Mouse (Mus musculus) forebrain, embryonic 13.5 days (tissue): ENCODE measurements around the gene Terb1. TPM values are rescaled to one million over a fixed set of nuclear protein-coding genes. Genes with fewer than 3 reads are reported as not detected.
A peak's percentile ranks its signal among the peaks of the same experiment; 100 is the strongest.

Experiments used
- ATAC-seq: fragments of 200-750 bp; cut with Nextera tagmentation; 2 replicates; pipeline ENCODE4 v1.8.0; 2017
- H3K27ac ChIP-seq: fragments of 300-500 bp; sonication (generic); 2 replicates; pipeline ENCODE4 v1.5.1; 2015; ENCODE audit warnings: inconsistent platforms, mild to moderate bottlenecking, moderate library complexity
- H3K27me3 ChIP-seq: fragments of 300-500 bp; sonication (generic); 2 replicates; pipeline ENCODE4 v1.6.1; 2015; ENCODE audit warnings: mild to moderate bottlenecking, inconsistent platforms
- H3K36me3 ChIP-seq: fragments of 300-500 bp; sonication (generic); 2 replicates; pipeline ENCODE4 v1.6.1; 2015; ENCODE audit warnings: mild to moderate bottlenecking, inconsistent platforms; ENCODE audit not compliant: poor library complexity, severe bottlenecking
- H3K4me1 ChIP-seq: fragments of 300-500 bp; sonication (generic); 2 replicates; pipeline ENCODE4 v1.6.1; 2015; ENCODE audit warnings: inconsistent platforms
- H3K4me2 ChIP-seq: fragments of 300-500 bp; sonication (generic); 2 replicates; pipeline ENCODE4 v1.6.1; 2015; ENCODE audit warnings: inconsistent platforms, mild to moderate bottlenecking, moderate library complexity
- H3K4me3 ChIP-seq: fragments of 300-500 bp; sonication (generic); 2 replicates; pipeline ENCODE4 v1.5.1; 2015; ENCODE audit warnings: mild to moderate bottlenecking, inconsistent platforms
- H3K9ac ChIP-seq: fragments of 300-500 bp; sonication (generic); 2 replicates; pipeline ENCODE4 v1.6.1; 2015; ENCODE audit warnings: mild to moderate bottlenecking, inconsistent platforms
- H3K9me3 ChIP-seq: fragments of 300-500 bp; sonication (generic); replicated peaks from 2 replicates; pipeline ENCODE4 v1.6.1; 2016; ENCODE audit warnings: inconsistent platforms
- WGBS: fragments of 180-500 bp; shearing (Covaris S2); methylation state at CpG from one replicate; pipeline ENCODE4 v1.1.7; 2015; 5-methylcytosine and 5-hydroxymethylcytosine counted together
- polyA plus RNA-seq: library from polyadenylated mRNA; unstranded; fragments of >200 nt; fragmentation: Nextera tagmentation; extraction: Ambion mirVana; gene quantifications from 2 replicates; pipeline ENCODE4 v1.2.1, GENCODE M21; 2015

Gene Terb1
- polyA plus RNA-seq, 1 experiment from 2014 or later: 0.08 TPM

DNA sequence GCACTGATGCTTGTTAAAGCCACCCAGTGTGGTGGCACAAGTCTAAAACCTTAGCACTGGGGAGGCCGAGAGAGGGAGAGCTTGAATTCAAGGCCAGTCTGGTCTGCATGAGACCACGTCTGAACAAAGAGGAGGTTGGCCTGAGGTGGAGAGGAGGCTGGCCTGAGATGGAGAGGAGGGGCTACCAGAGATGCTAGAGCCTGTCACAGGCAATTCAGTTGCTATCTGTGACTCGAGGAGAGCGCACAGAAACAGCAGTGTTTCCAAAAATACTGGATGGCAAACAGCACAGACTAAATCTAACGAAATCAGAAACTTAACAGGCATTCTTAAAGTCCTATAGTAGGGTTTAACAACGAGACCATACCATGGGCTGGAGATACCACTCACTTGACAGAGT, 64.5 kb downstream of the Terb1 start:
- no peaks in the 10 kb centered on the region for H3K27me3 ChIP-seq
- H3K4me2 ChIP-seq: no peak overlapping the region
- H3K4me1 ChIP-seq: peaks cover 17% of the 10 kb centered on the region
- H3K4me3 ChIP-seq: no peak overlapping the region
- H3K9me3 ChIP-seq: no peaks in the 10 kb centered on the region
- WGBS: 66% methylated on average over 6 of the region's 6 CpGs
- no peak for ATAC-seq
- H3K36me3 ChIP-seq: peaks cover 9% of the 10 kb centered on the region
- no peak overlapping the region for H3K27ac ChIP-seq
- H3K9ac ChIP-seq: no peak overlapping the region

DNA sequence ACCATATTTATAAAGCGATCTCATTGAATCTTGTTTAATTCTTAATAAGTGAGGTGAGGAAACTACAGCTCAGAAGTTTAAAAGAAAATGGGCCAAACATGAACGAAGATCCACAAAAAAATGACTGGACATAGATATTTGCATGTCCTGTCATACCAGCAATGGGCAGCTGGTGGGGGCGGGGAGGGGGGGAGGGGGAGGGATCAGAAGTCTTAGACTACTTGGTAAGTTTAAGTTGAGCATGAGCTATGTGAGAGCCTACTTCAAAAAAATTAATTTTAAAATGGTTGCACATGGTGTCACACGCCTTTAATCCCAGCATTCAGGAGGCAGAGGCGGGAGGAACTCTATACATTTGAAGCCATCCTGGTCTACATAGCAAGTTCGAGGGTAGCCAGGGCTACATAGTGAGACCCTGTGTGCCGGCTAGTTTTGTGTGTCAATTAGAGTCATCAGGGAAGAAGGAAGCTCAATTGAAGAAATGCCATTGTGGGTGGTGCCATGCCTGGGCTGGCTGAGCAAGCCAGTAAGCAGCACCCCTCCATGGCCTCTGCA, 66.5 kb downstream of the Terb1 start:
- ATAC-seq: peak; percentile 33
- Histone ChIP-seq H3K4me3 (peak overlapping the region; percentile 96), H3K27me3 (no peaks in the 10 kb centered on the region), H3K4me2 (peak overlapping the region; percentile 80; the same call in 1 of the 2 replicates), H3K4me1 (peaks cover 23% of the 10 kb centered on the region), H3K36me3 (peaks cover 29% of the 10 kb centered on the region), H3K27ac (no peak overlapping the region), H3K9me3 (no peaks in the 10 kb centered on the region), H3K9ac (no peak overlapping the region; the same call in 1 of the 2 replicates)
- 60% methylated on average over 7 of the region's 7 CpGs for WGBS

DNA sequence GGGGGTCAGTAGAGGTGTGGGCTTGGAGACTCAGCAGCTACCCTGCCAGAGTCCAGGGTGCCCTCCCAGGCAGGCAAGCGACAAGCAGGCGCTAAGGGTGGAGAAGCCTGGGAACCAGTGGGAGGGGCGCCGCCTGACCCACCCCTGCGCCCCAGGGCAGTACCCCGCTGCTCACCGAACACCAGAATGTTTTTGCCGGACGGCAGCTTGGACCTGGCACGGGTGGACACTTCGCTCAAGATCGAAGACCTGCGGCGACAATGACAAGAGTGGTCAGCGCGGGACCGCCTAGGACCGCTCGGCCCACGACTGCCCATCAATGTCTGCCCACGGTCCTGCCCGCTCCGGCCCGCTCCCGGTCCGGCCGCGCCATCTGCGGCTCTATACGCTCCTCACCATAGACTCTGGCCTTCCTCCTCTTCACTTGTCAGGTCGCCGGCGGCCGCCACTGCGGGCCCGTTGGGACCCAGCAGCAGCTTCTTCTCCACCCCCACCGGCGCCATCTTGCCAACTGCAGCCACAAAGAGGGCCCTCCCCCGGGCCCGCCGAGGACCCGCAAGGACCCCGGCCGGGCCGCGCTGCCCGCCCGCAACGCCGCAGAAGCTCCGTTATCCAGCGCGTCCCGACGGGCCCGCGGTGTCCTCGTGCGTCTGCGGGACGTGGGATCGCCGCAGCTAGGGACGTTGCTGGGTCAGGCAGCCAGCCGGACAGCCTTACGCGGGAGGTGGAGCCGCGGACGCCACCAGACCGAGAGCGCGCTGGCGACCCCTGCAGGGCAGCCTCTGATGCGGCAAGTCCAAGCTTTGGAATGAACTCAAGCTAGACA, 67.2 kb downstream of the Terb1 start, which contains the start of gene Dync1li2:
Gene Dync1li2, minus strand, starts transcription at position 749 of the 826 bp plus-strand sequence.
- Histone ChIP-seq H3K4me3 (peak within 1 kb of the TSS; percentile 96), H3K9ac (peak within 1 kb of the TSS; percentile 98), H3K36me3 (peaks cover 34% of the 10 kb centered on the region), H3K4me1 (peaks cover 23% of the 10 kb centered on the region), H3K9me3 (no peaks in the 10 kb centered on the region), H3K4me2 (peak within 1 kb of the TSS; percentile 80), H3K27ac (peak within 1 kb of the TSS; percentile 83), H3K27me3 (no peaks in the 10 kb centered on the region)
- under 1% methylated on average over 69 of the region's 75 CpGs for WGBS
- peak; percentile 92 for ATAC-seq

DNA sequence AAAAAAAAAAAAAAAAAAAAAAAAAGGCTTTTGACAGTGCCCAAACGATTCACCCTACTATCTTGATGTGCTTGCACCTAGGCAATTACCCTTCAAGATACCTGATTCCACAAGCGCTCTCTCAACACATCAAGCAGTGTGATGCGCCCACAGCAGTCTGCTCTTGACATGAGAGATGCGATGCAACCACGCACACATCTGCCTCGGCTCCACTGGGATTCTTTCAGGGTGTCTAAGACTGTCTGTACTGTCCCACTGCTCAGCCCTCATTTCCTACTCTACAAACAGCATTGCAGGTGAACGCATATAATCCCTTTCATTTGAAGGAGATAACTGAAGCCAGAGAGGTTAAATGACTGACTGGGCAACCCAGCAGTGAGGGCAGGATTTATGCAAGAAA, 68.1 kb downstream of the Terb1 start:
- Histone ChIP-seq H3K27ac (no peak overlapping the region), H3K9ac (peak overlapping the region; percentile 98), H3K4me1 (peaks cover 26% of the 10 kb centered on the region), H3K4me3 (peak overlapping the region; percentile 96), H3K36me3 (peaks cover 43% of the 10 kb centered on the region), H3K4me2 (peak overlapping the region; percentile 80), H3K9me3 (no peaks in the 10 kb centered on the region), H3K27me3 (no peaks in the 10 kb centered on the region)
- 61% methylated on average over 7 of the region's 7 CpGs for WGBS
- ATAC-seq: no peak

DNA sequence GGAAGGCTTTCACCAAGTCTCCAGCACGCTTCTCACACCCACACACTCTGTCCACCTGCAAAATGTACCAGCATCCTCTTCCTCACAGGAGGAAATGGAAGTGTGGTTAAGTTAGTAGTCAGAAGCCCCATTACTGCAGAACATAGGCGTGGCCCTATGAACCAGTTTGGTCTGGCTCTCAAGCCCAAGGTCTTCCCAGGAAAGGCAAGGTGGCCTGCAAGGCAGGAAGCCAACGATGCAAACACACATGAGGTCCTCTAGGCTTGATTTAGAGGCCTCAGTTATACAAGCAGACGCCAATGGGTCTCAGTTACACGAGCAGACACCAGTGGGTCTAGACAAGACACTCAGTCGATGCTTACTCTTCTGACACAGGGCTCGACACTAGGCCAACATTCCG, 70.2 kb downstream of the Terb1 start:
- Histone ChIP-seq H3K9me3 (no peaks in the 10 kb centered on the region), H3K9ac (no peak overlapping the region), H3K4me1 (peaks cover 48% of the 10 kb centered on the region), H3K27me3 (no peaks in the 10 kb centered on the region), H3K27ac (no peak overlapping the region), H3K4me2 (no peak overlapping the region), H3K4me3 (no peak overlapping the region), H3K36me3 (peaks cover 65% of the 10 kb centered on the region)
- WGBS: 92% methylated on average over 8 of the region's 8 CpGs
- no peak for ATAC-seq

DNA sequence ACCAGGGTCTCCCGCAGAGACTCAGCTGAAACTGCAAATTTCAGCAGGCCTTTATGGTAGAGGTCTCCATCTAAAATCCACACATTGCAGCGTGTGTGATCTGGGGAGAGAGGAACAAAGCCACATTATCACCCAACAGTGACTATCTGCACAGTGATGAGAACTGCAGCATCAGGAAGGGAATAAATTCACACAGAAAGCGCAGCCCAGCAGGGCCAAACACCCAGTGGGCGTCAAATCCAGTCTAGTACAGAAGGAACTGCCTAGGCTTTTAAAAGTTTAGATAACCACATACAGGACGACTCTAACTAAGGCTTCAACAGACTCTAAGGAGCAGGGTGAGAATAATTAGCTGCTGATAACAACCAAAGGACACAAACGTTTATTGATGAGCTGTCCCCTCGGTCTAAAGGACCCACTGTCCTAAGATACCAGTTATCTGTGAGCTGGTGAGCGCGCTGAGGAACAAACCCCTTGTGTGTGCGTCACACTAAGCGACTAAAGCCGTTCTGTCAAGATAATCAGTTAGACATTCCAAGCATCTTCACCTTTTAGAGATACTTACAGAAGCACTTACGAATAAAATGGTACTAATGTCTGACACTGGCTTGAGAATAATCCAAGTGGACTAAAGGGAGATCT, 72.1 kb downstream of the Terb1 start:
- peaks cover 82% of the 10 kb centered on the region for H3K36me3 ChIP-seq
- H3K27me3 ChIP-seq: no peaks in the 10 kb centered on the region
- no peak for ATAC-seq
- no peak overlapping the region for H3K4me2 ChIP-seq
- peaks cover 49% of the 10 kb centered on the region for H3K4me1 ChIP-seq
- WGBS: 95% methylated on average over 13 of the region's 13 CpGs
- H3K9me3 ChIP-seq: no peaks in the 10 kb centered on the region
- H3K27ac ChIP-seq: no peak overlapping the region
- H3K9ac ChIP-seq: no peak overlapping the region
- no peak overlapping the region for H3K4me3 ChIP-seq

DNA sequence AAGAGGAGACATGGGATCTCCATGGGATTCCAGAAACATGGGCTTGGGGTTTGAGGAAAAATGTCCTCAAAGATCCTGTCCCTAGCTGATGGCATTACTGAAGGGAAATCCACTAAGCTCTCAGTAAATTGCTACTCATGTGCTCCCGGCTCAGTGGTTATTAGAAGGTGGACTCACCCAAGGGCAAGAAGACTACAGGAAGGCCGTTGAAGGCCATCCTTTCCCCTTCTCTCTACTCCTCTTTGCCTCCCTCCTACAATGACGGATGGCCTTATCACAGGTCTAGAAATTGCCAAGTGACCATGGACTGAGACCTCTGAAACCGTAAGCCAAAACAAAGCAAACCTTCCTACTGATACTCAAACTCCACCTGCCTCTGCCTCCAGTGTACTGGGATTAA, 73.1 kb downstream of the Terb1 start:
- H3K27ac ChIP-seq: peak overlapping the region; percentile 82
- WGBS: 83% methylated on average over 4 of the region's 4 CpGs
- no peaks in the 10 kb centered on the region for H3K9me3 ChIP-seq
- H3K9ac ChIP-seq: peak overlapping the region; percentile 35; the same call in 1 of the 2 replicates
- H3K4me1 ChIP-seq: peaks cover 46% of the 10 kb centered on the region
- H3K27me3 ChIP-seq: no peaks in the 10 kb centered on the region
- no peak for ATAC-seq
- no peak overlapping the region for H3K4me3 ChIP-seq
- H3K36me3 ChIP-seq: peaks cover 93% of the 10 kb centered on the region
- no peak overlapping the region for H3K4me2 ChIP-seq

DNA sequence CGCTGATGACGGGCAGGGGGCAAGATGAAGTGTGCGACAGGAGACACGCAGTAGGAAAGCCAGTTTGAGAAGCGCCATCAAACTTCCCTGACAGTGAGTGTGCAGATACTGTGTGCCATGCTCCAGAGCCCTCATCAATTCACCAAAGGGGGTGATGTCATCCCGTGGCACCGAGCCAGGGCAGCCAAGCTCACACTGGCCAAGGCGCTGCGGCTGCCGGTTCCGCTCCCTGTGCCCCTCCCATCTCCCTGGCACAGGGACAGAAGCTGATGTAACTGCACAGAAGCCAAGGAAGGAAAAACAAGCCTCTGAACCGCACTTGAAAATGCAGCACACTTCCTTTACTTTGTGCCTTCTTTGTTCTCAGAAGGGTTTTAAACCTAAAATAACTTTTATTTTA, 73.7 kb downstream of the Terb1 start:
- Histone ChIP-seq H3K4me1 (peaks cover 40% of the 10 kb centered on the region), H3K27ac (peak overlapping the region; percentile 82), H3K9ac (peak overlapping the region; percentile 35), H3K9me3 (no peaks in the 10 kb centered on the region), H3K27me3 (no peaks in the 10 kb centered on the region), H3K4me3 (no peak overlapping the region), H3K36me3 (peaks cover 97% of the 10 kb centered on the region), H3K4me2 (peak overlapping the region; percentile 46)
- WGBS: 22% methylated on average over 12 of the region's 12 CpGs
- ATAC-seq: peak; percentile 98

DNA sequence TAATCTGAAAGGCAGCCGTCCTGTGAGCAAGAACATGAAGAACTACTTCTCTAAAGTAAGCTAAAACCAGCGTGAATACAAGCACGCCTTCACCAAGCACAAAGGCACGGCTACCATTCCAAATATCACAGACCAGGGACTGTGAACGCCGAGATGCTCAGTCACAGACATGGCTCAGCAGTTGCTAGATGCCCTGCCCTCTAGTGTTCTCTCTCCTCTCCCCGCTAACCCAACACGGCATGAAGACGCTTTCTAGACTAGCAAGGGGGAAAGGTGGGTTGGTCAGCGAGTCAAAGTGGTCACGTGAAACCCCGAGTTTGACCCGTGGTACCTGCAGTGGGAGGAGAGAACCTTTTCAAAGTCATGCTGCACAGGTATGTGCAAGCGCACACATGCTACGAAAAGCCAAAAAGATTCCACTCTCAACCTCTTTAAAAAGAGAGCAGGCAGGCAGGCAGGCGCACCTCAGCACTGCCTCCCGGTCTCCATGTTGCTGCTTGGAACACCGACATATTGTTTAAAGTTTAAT, 74.8 kb downstream of the Terb1 start:
- Histone ChIP-seq H3K9ac (no peak overlapping the region), H3K4me1 (peaks cover 30% of the 10 kb centered on the region), H3K9me3 (no peaks in the 10 kb centered on the region), H3K4me3 (no peak overlapping the region), H3K36me3 (peaks cover 97% of the 10 kb centered on the region), H3K4me2 (no peak overlapping the region), H3K27ac (no peak overlapping the region; the same call in 1 of the 2 replicates), H3K27me3 (no peaks in the 10 kb centered on the region)
- ATAC-seq: no peak
- WGBS: 85% methylated on average over 18 of the region's 18 CpGs

DNA sequence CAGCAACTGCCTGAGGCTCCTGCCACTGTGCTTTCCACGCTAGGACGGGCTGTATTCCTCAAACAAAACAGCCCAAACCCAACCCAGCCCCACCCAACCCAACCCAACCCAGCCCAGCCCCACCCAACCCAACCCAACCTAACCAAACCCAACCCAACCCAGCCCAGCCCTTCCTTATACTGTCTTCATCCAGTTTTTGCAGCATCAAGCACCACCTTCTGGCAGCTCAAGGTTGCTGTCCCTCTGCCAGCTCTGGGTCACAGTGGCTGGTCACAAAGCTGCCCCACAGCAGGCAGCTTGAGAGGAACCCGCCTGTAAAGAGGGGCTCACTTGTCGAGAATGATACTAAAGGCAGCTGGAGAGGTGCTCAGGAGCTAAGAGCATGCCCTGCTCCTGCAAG, 75.4 kb downstream of the Terb1 start:
- Histone ChIP-seq H3K4me1 (peaks cover 26% of the 10 kb centered on the region), H3K27me3 (no peaks in the 10 kb centered on the region), H3K27ac (no peak overlapping the region), H3K4me2 (no peak overlapping the region), H3K9ac (no peak overlapping the region), H3K36me3 (peaks cover 97% of the 10 kb centered on the region), H3K9me3 (no peaks in the 10 kb centered on the region), H3K4me3 (no peak overlapping the region)
- WGBS: 73% methylated on average over 4 of the region's 4 CpGs
- no peak for ATAC-seq

DNA sequence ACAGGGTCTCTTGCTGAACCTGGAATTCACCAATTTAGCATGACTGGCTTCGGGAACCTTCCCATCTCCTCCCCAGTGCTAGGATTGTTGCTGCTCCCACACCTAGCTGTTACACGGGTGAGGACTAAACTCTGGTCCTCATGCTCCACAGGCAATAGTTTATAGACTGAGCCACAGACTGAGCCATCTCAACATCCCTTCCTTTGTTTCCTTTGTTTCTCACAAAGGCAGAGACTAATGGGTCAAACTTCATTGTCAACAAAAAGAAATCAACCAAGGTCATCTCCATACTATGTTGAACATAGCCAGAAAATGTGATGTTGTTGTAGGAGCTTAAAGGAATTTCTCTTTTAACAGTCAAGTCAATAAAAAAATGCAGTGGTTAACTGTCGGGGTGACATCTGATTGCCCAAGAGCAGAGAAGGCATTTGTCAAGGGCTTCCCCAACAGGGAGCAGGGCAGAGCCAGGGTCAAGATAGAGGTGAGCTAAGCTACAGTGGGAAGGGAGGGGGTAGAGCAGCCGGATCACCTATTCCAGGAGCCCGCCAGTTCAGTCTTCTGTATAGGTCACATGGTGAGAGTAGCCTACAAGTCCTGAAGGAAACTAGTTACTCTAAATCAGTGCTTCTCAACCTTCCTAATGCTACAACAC, 76.4 kb downstream of the Terb1 start:
- 93% methylated on average over 5 of the region's 5 CpGs for WGBS
- no peak overlapping the region for H3K9ac ChIP-seq
- no peak overlapping the region for H3K4me2 ChIP-seq
- ATAC-seq: no peak
- no peaks in the 10 kb centered on the region for H3K27me3 ChIP-seq
- H3K4me1 ChIP-seq: peaks cover 26% of the 10 kb centered on the region
- H3K4me3 ChIP-seq: no peak overlapping the region
- H3K9me3 ChIP-seq: no peaks in the 10 kb centered on the region
- H3K27ac ChIP-seq: no peak overlapping the region
- H3K36me3 ChIP-seq: peaks cover 97% of the 10 kb centered on the region
